Mouse (Mus musculus): Measurements from ENCODE around the gene Jmjd6. TPM values are rescaled to one million over a fixed set of nuclear protein-coding genes. Genes with fewer than 3 reads are reported as not detected.
"Not testable (repeated sequence)": the region's sequence is repeated elsewhere in the genome, so short reads cannot be mapped to it uniquely, and the experiment has no call there.

Gene Jmjd6
- polyA plus RNA-seq, 2 experiments = 14.8 to 24.7 TPM

- 58% methylated on average over 5 of the region's 5 CpGs for WGBS (ENCODE audit: insufficient replicate concordance)
- Histone ChIP-seq H3K4me3 (ENCODE audit: insufficient read depth in 1 of 2, low read depth in 2 of 2, low read length in 2 of 2) (no peak overlapping the region), H3K9ac (replicated peaks) (no peak overlapping the region), H3K4me2 (ENCODE audit: low read depth) (no peak overlapping the region), H3K27me3 (ENCODE audit: control insufficient read depth, insufficient read depth, low read length) (peaks cover 12% of the 10 kb centered on the region), H3K27ac (no peak overlapping the region), H3K4me1 (replicated peaks; ENCODE audit: control insufficient read depth in 2 of 2, insufficient read depth in 2 of 2, low read length in 1 of 2) (peaks cover 0 to 4% of the 10 kb centered on the region in 2 experiments; a peak in 2 of 4 replicates), H3K9me3 (ENCODE audit: control insufficient read depth, low read length) (no peaks in the 10 kb centered on the region), H3K36me3 (replicated peaks; ENCODE audit: control insufficient read depth, insufficient read depth, low read depth) (no peaks in the 10 kb centered on the region)
- no peak for DNase-seq (ENCODE audit: low read depth in 3 of 3, low spot score in 3 of 3)
- TF ChIP-seq CTCF (IDR thresholded peaks at IDR 0.05; ENCODE audit: low read depth) (no peak), EP300 (IDR thresholded peaks at IDR 0.05; ENCODE audit: low read depth) (no peak)
- ATAC-seq (ENCODE audit: insufficient read depth) = no peak
Observed at GRCm38 (mm10) chr11:116825230-116825629, 18.0 kb downstream of the Jmjd6 start.

DNA sequence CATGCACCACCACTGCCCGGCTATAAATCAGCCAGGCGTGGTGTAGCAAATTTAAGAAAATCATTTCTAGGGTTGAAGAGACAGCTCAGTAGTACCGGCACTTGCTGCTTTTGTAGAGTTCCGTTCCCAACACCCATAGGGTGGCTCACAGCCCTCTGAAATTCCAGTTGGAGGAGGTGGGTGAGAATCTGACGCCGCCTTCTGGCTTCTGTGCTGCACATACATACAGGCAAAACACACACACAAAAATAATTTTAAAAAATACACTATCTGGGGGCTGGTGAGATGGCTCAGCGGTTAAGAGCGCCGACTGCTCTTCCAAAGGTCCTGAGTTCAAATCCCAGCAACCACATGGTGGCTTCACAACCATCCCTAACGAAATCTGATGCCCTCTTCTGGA lies 19.4 kb downstream of the Jmjd6 start:
- 76% methylated on average over 10 of the region's 10 CpGs for WGBS (ENCODE audit: insufficient replicate concordance)
- not testable (repeated sequence) for H3K4me1 ChIP-seq (replicated peaks; ENCODE audit: control insufficient read depth in 2 of 2, insufficient read depth in 2 of 2, low read length in 1 of 2); ATAC-seq (ENCODE audit: insufficient read depth); DNase-seq (ENCODE audit: low read depth in 3 of 3, low spot score in 3 of 3); H3K9me3 ChIP-seq (ENCODE audit: control insufficient read depth, low read length); H3K9ac ChIP-seq (replicated peaks); H3K4me2 ChIP-seq (ENCODE audit: low read depth); H3K36me3 ChIP-seq (replicated peaks; ENCODE audit: control insufficient read depth, insufficient read depth, low read depth); H3K4me3 ChIP-seq (ENCODE audit: insufficient read depth in 1 of 2, low read depth in 2 of 2, low read length in 2 of 2); H3K27ac ChIP-seq
- peaks cover 12% of the 10 kb centered on the region for H3K27me3 ChIP-seq (ENCODE audit: control insufficient read depth, insufficient read depth, low read length)

GRCm38 (mm10) chr11:116823255-116823654 lies 20.0 kb downstream of the Jmjd6 start:
- ATAC-seq (ENCODE audit: insufficient read depth) (no peak), DNase-seq (ENCODE audit: low read depth in 3 of 3, low spot score in 3 of 3) (no peak)
- 80% methylated on average over 2 of the region's 2 CpGs for WGBS (ENCODE audit: insufficient replicate concordance)
- TF ChIP-seq CTCF (IDR thresholded peaks at IDR 0.05; ENCODE audit: low read depth) = no peak
- TF ChIP-seq EP300 (IDR thresholded peaks at IDR 0.05; ENCODE audit: low read depth) = no peak
- Histone ChIP-seq H3K9me3 (ENCODE audit: control insufficient read depth, low read length) (no peaks in the 10 kb centered on the region), H3K4me3 (ENCODE audit: insufficient read depth in 1 of 2, low read depth in 2 of 2, low read length in 2 of 2) (no peak overlapping the region), H3K36me3 (replicated peaks; ENCODE audit: control insufficient read depth, insufficient read depth, low read depth) (no peaks in the 10 kb centered on the region), H3K4me1 (replicated peaks; ENCODE audit: control insufficient read depth in 2 of 2, insufficient read depth in 2 of 2, low read length in 1 of 2) (peaks cover 0 to 3% of the 10 kb centered on the region in 2 experiments; a peak in 2 of 4 replicates), H3K9ac (replicated peaks) (no peak overlapping the region), H3K4me2 (ENCODE audit: low read depth) (no peak overlapping the region), H3K27ac (no peak overlapping the region), H3K27me3 (ENCODE audit: control insufficient read depth, insufficient read depth, low read length) (peaks cover 12% of the 10 kb centered on the region)

GRCm38 (mm10) chr11:116822626-116823025 lies 20.6 kb downstream of the Jmjd6 start:
- no peaks in the 10 kb centered on the region for H3K9me3 ChIP-seq (ENCODE audit: control insufficient read depth, low read length)
- no peaks in the 10 kb centered on the region for H3K4me1 ChIP-seq (replicated peaks; ENCODE audit: control insufficient read depth in 2 of 2, insufficient read depth in 2 of 2, low read length in 1 of 2)
- H3K4me3 ChIP-seq (ENCODE audit: insufficient read depth in 1 of 2, low read depth in 2 of 2, low read length in 2 of 2) = no peak overlapping the region
- no peaks in the 10 kb centered on the region for H3K36me3 ChIP-seq (replicated peaks; ENCODE audit: control insufficient read depth, insufficient read depth, low read depth)
- 82% methylated on average over 10 of the region's 10 CpGs for WGBS (ENCODE audit: insufficient replicate concordance)
- H3K27ac ChIP-seq = no peak overlapping the region
- ATAC-seq (ENCODE audit: insufficient read depth) = no peak
- H3K9ac ChIP-seq (replicated peaks) = no peak overlapping the region
- no peak overlapping the region for H3K4me2 ChIP-seq (ENCODE audit: low read depth)
- DNase-seq (ENCODE audit: low read depth in 3 of 3, low spot score in 3 of 3) = no peak
- peaks cover 11% of the 10 kb centered on the region for H3K27me3 ChIP-seq (ENCODE audit: control insufficient read depth, insufficient read depth, low read length)
- TF ChIP-seq CTCF (IDR thresholded peaks at IDR 0.05; ENCODE audit: low read depth) (no peak), EP300 (IDR thresholded peaks at IDR 0.05; ENCODE audit: low read depth) (no peak)

DNA sequence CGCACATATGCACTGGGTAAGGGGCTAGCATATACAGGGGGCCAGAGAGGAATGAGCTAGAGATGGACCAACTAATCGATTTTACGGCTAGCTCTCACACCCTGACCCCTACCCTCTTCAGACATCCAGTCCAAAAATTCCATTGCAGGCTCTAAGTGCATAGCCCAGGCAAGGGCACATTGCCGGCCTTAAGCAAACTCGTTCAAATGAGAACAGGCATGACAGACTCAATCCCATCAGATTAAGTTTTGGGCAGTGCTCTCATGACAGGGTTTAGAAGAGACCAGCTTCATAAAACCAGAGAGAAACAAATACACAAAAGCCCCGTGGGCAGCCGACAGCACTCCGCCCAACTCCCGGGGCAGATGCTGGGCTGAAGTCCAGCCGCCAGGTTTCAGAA lies 21.0 kb downstream of the Jmjd6 start:
- ATAC-seq (ENCODE audit: insufficient read depth) (no peak), DNase-seq (ENCODE audit: low read depth in 3 of 3, low spot score in 3 of 3) (no peak)
- Histone ChIP-seq H3K27me3 (ENCODE audit: control insufficient read depth, insufficient read depth, low read length) (peaks cover 7% of the 10 kb centered on the region), H3K4me2 (ENCODE audit: low read depth) (no peak overlapping the region), H3K4me1 (replicated peaks; ENCODE audit: control insufficient read depth in 2 of 2, insufficient read depth in 2 of 2, low read length in 1 of 2) (no peaks in the 10 kb centered on the region), H3K27ac (no peak overlapping the region), H3K36me3 (replicated peaks; ENCODE audit: control insufficient read depth, insufficient read depth, low read depth) (no peaks in the 10 kb centered on the region), H3K4me3 (ENCODE audit: insufficient read depth in 1 of 2, low read depth in 2 of 2, low read length in 2 of 2) (no peak overlapping the region), H3K9me3 (ENCODE audit: control insufficient read depth, low read length) (no peaks in the 10 kb centered on the region), H3K9ac (replicated peaks) (no peak overlapping the region)
- TF ChIP-seq CTCF (IDR thresholded peaks at IDR 0.05; ENCODE audit: low read depth) = no peak
- 69% methylated on average over 10 of the region's 10 CpGs for WGBS (ENCODE audit: insufficient replicate concordance)
